Mouse (Mus musculus): ENCODE measurements around the gene Armcx3.
"Not testable (repeated sequence)": the region's sequence is repeated elsewhere in the genome, so short reads cannot be mapped to it uniquely, and the experiment has no call there.

Gene Armcx3

GRCm38 (mm10) chrX:134756434-134757292 lies at the start of gene Armcx3:
Gene Armcx3, plus strand, starts transcription at chrX:134756595.
- DNase-seq (ENCODE audit: low spot score) = peak; percentile 53

GRCm38 (mm10) chrX:134716863-134717262 lies 39.5 kb upstream of the Armcx3 start:
- no peak for DNase-seq (ENCODE audit: low spot score)

DNA sequence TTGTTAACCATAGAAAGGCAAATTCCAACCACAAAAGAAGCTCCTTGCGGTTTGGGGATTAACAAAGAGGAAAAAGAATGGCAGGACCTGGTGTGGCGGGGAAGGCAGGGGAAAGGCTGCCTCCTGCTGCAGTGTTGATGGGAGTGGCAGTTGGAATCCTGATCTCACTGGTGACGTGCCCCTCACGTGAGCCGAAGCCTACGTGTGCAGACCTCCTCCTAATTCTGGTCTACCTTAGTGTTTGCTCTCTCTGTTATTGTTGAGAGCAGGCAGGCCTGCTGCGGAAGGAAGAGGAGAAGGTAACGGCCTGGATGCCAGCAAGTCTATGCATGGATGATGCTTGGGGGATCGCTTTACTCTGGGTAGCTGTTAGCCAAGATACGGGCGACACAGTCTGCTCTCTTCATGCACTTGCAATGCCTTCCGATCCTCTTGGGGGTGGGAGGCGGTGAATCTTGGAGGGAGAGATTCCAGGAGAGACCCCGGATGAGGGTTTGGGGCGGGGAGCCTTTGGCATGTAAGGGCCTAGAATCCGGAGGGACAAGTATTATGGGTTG lies 38.6 kb upstream of the Armcx3 start, which contains the start of gene Armcx1:
TSS of gene Armcx1 (plus strand) at position 212 of the 557 bp plus-strand sequence.
- peak; percentile 61 for DNase-seq (ENCODE audit: low spot score)

GRCm38 (mm10) chrX:134718524-134718923 lies 37.9 kb upstream of the Armcx3 start:
- DNase-seq (ENCODE audit: low spot score) = peak; percentile 55

GRCm38 (mm10) chrX:134723762-134724161 lies 32.6 kb upstream of the Armcx3 start:
- not testable (repeated sequence) for DNase-seq (ENCODE audit: low spot score)

DNA sequence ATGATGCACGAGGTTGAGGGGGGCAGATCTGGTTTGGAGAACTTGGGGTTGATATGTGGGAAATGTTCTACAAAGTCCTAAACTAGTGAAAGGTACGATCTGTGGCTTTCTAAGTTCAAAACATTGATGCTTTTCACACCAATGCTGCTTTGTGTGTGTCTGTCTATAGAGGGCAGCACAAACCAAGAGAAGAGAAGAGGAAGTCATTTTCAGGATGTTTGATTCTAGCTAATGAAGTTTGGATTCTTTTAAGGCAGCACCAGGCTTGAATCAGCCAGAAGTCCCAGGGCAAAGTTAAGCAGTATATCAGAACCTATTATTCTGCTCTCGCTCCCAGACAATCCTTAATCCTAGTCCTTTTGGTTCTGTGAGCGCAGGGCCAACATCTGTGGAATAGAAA lies 26.6 kb upstream of the Armcx3 start:
- peak; percentile 19 for DNase-seq (ENCODE audit: low spot score)

DNA sequence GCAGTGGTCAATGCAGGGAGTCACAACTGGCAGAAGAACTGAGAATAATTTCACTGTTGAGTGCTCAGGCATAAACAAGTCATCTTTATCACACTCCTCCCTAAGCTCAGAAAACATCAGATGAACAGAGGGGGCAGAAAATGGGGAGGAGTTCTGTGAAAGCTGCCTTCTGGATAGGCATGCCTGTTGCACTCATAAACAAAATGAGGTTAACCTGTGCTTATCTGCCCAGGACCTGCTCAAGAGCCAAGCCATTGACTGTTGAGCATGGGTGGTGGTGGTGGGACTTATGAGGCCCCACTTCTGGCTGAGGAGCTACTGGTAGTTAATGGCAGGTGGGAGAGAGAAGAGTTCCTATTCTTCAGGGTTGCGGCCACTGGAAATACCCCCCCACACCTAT lies 18.6 kb upstream of the Armcx3 start:
- no peak for DNase-seq (ENCODE audit: low spot score)

GRCm38 (mm10) chrX:134739160-134739559 lies 17.2 kb upstream of the Armcx3 start:
- no peak for DNase-seq (ENCODE audit: low spot score)

DNA sequence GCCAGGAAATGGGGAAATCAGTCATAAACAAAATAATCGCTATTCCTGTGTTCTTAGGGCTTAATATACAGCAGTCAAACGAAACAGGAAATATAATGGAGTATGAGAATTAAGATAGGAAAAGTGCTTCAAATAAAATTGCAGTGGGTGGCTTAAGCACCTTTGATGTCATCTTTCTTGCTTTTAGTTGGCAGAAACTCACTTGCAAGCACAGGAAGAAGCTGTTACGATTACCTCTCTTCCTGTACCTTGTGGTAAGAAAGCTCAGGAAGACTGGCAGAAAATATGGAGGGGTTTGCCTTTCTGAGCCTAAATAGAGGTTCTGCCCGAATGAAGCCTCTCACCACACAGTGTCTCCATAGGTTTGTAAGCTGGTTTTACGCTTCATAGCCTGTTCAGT lies 14.5 kb upstream of the Armcx3 start:
- no peak for DNase-seq (ENCODE audit: low spot score)

DNA sequence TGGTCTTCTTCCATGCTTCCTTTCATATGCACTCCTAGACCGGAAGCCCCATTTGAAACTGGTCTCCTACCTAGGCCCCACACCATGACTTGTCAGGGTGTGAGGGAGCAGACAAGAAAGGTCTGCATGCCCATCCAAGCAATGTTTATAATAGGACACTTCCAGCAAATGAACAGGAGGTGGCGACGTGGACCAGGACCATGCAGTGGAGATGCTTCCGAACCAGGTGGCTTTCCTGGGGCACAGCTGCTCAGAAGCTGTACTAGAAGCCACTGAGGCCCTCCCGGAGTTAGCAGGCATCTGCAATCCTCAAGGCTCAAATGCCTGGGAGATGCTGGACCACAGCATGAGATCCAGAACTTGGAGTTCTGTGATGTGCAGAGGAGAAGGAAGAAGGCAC lies 9.9 kb upstream of the Armcx3 start:
- peak; percentile 46 for DNase-seq (ENCODE audit: low spot score)

GRCm38 (mm10) chrX:134750764-134751592 lies 5.4 kb upstream of the Armcx3 start, which contains the start of gene Armcx6:
Gene Armcx6, minus strand, starts transcription at chrX:134751417.
- peak; percentile 22 for DNase-seq (ENCODE audit: low spot score)

DNA sequence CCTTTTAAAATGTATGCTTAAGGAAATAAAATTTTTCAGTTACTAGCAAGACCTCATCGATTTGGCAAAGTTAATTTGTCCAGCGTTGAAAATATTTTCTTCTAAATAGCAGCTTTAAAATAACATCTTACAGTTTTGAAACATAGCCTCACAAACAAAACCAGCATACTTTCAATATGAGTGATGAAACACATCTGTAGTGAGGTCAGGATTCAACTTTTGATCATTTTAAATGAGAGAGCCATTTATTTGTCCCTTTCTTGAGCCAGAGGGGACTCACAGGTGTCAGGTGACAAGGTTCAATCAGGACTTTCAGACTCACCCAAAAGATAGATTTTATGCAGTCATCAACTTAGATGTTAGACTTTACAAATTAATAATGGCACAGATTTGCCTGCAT lies 4.5 kb upstream of the Armcx3 start:
- no peak for DNase-seq (ENCODE audit: low spot score)

DNA sequence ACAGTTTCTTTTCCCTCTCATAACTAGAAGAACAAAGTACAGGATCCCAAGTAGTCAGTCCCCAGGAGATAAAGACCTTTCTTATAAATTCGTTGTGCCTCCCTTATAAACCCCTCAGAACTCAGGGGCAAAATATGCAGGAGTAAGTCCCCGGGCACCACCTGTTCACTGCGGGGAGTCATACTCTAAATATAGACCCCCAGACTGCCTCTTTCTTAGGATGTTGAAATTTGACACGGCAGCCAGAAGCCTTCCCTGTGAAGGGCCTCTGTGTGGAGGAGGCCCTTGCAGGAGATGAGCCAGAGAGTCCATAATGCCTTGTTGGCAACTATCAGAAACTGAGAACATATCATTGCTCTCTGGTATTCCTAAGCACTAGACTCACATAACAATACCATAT lies 3.8 kb upstream of the Armcx3 start:
- no peak for DNase-seq (ENCODE audit: low spot score)

DNA sequence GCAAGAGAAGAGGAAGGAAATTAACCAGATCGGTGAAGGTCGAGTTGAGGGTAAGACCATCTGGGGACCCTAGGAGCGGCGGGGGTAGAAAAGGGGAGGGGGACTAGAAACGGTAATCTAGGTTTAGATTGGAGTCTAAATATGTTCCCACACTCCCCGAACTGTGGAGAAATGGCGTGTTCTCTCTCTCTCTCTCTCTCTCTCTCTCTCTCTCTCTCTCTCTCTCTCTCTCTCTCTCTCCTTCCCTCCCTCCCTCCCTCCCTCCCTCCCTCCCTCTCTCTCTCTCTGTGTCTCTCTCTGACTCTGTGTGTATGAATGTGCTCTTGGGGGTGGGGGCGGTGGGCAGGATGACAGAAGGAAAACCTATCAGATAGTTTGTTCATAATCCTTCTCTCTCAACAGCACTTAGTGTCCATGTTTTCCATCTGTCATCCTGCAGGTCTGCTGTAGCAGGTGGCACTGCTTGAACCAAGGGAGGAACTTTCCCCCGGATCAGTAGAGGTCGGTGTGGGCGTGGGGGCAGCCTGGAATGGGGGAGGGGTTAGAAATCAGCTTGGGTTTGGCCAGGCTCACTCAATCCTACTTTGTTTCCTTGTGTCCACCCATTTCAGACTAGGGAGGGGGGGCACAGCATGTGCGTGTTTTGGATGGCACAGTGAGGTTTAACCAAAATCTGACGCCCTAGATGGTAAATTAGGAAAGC lies 1.0 kb downstream of the Armcx3 start:
- peak; percentile 7 for DNase-seq (ENCODE audit: low spot score)

DNA sequence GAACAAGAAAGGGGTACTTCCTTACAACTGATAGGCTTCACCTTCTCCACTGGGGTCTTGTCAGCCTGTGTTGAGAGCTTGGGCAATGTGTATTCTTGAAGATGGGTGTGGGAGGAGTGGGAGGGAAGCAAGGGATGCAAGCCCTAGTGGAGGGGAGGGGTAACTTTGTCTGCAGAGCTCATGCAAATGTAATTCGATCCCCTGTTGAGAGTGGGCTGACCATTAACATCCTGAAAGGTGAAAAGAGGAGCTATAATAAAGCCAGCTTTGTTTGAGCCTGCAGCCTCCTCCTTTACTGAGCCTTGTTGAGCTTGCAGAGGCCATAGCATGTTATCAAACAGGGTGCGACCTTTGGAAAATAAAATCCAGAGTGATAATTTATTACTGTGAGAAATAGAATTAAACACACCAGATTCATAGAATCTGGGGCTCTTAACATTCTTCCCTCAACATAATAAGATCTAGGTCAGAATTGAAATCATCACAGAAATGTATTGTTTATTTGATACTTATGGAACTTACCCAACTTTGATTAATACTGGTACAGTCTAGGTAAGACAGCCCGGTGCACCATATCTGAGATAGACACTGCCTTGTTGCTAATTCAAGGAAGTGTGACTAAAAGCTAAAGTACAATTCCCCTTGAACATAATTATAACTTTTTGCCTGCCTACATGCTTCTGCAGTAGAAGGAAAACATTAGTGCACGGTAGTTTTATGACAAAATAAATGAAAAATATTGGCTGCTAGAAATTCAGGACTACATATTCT lies 7.2 kb downstream of the Armcx3 start:
- not testable (repeated sequence) for DNase-seq (ENCODE audit: low spot score)

DNA sequence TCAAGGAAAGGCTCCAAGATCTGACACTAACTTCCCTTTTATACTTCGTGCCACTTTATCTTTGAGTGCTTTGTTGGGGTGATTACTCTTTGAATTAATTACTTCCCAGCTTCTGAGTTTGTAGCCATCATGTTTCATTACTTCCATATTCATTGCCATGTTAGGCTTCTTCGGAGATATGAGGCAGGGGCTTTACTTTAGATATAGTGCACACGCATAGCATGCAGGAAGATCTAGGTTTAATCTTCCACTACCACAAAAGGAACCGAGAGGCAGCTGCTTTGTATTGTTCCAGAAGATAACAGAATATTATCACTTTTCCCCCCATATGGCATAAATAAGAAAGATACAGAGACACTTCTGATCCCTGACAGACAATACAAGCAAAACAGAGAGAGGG lies 31.3 kb downstream of the Armcx3 start:
- DNase-seq (ENCODE audit: low spot score) = no peak

DNA sequence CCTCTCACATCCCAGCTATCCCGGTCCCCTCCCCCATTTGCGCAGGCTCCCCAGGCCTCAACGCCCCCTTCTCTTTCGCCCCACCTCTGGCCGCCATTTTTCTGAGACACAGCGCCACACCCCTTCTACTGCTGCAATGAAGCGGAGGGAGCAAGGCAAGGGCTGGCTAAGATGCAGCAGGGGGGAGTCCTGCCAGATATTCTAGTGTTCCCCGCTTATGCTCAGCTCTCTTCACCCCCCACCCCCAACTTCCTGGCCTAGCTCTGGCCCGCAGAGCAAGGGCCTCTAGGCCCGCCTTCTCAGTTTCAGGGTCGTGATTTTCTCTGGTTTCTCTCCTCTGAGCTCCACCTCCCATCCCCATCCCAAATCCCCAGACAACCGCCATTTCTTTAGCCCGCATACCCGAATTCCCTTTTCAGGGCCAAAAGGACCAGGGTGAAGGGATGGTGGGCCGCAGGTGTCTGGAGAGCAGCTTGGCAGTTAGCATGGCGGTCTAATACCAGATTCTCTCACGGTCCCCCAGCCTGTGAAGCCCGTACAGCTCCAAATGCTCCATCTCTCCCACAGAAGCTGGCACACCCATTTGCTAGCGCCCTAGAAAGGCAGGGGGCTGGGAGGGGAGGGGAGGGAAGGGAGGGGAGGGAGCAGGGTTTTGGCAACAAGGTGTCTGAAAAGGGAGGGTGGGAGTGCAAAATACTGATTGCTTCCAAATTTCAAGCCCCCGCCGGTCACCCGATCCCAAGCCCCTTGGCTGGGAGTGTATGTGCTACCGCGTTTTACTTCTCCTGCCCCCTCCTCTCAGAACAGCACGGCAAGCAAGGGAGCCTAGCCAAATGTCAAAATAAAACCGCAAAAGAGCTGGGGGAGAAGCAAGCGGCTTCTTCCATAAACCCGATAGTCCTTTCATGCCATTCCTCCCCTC lies 51.7 kb downstream of the Armcx3 start:
- DNase-seq (ENCODE audit: low spot score) = peak; percentile 41

- DNase-seq (ENCODE audit: low spot score) = peak; percentile 58
Measured at GRCm38 (mm10) chrX:134808755-134809224, 52.4 kb downstream of the Armcx3 start, which contains the start of gene Armcx2. Gene Armcx2, minus strand, starts transcription at chrX:134809221.
